Mouse (Mus musculus): ENCODE data around the gene Cadm1.

DNA sequence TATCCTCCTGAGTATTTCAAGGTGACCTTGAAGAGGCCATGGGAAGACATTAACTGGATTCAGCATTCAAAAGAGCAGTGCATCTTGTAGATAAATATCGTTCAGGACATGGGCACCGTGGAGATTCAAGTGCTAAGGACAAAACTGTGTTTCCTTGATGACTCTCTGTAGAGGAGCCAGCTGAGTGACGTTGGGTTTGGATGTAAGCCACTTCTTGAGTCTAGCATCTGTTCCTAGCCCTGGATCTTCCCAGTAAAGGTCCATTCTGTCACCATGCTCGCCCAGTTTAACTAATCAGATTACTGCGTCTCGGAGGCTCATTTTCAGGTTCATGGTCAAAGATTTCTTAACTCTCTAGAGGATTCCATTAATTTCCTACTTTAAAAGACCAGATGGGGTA, 85.1 kb downstream of the Cadm1 start:
- no peak for TF ChIP-seq CTCF (IDR thresholded peaks at IDR 0.05; ENCODE audit: control insufficient read depth, insufficient read depth, low read length)
- no peak for TF ChIP-seq POLR2A (IDR thresholded peaks at IDR 0.05; ENCODE audit: borderline replicate concordance, control insufficient read depth, low read depth, low read length)
